Mouse (Mus musculus) fat pad, adult 2 months (tissue): ENCODE data around the gene Skiv2l.
"Not testable (repeated sequence)": the region's sequence is repeated elsewhere in the genome, so short reads cannot be mapped to it uniquely, and the experiment has no call there.

Source experiments
- DNase-seq: peaks from one replicate; pipeline ENCODE4 v3.0.0-alpha.2; 2011; ENCODE audit warnings: low read depth, low spot score; ENCODE audit errors: extremely low read depth

Skiv2l gene

GRCm38 (mm10) chr17:34814818-34815370 is 35.1 kb downstream of the Skiv2l start:
- DNase-seq, result no peak

- not testable (repeated sequence) for DNase-seq
Measured at GRCm38 (mm10) chr17:34813747-34814146, 36.3 kb downstream of the Skiv2l start.

GRCm38 (mm10) chr17:34811275-34811674 is 38.7 kb downstream of the Skiv2l start:
- no peak for DNase-seq

- not testable (repeated sequence) for DNase-seq
Measured at GRCm38 (mm10) chr17:34810811-34811210, 39.2 kb downstream of the Skiv2l start.

- not testable (repeated sequence) for DNase-seq
Measured at GRCm38 (mm10) chr17:34810411-34810810, 39.6 kb downstream of the Skiv2l start.

- DNase-seq, result no peak
Measured at GRCm38 (mm10) chr17:34808599-34809205, 41.3 kb downstream of the Skiv2l start.

- DNase-seq, result no peak
Measured at GRCm38 (mm10) chr17:34807176-34807575, 42.8 kb downstream of the Skiv2l start.

- no peak for DNase-seq
Measured at GRCm38 (mm10) chr17:34804871-34805562, 45.0 kb downstream of the Skiv2l start.

GRCm38 (mm10) chr17:34804301-34804700 is 45.7 kb downstream of the Skiv2l start, which contains the start of gene Cyp21a1:
Gene Cyp21a1 (minus strand): TSS chr17:34804561.
- not testable (repeated sequence) for DNase-seq

GRCm38 (mm10) chr17:34803367-34803766 is 46.6 kb downstream of the Skiv2l start:
- DNase-seq, result not testable (repeated sequence)

- DNase-seq, result not testable (repeated sequence)
Measured at GRCm38 (mm10) chr17:34802756-34803155, 47.3 kb downstream of the Skiv2l start.

- DNase-seq, result not testable (repeated sequence)
Measured at GRCm38 (mm10) chr17:34800781-34801305, 49.2 kb downstream of the Skiv2l start.

GRCm38 (mm10) chr17:34799531-34799925 is 50.5 kb downstream of the Skiv2l start:
- DNase-seq, result no peak

GRCm38 (mm10) chr17:34798866-34799530 is 51.0 kb downstream of the Skiv2l start:
- no peak for DNase-seq

GRCm38 (mm10) chr17:34798071-34798470 is 51.9 kb downstream of the Skiv2l start:
- DNase-seq, result not testable (repeated sequence)

GRCm38 (mm10) chr17:34797211-34797995 is 52.6 kb downstream of the Skiv2l start:
- not testable (repeated sequence) for DNase-seq

GRCm38 (mm10) chr17:34796311-34797140 is 53.5 kb downstream of the Skiv2l start:
- DNase-seq, result no peak

- DNase-seq, result no peak
Measured at GRCm38 (mm10) chr17:34795633-34796032, 54.4 kb downstream of the Skiv2l start.

- no peak for DNase-seq
Measured at GRCm38 (mm10) chr17:34795016-34795415, 55.0 kb downstream of the Skiv2l start.
